Comparison of ENCODE assay signal across 15 mouse cellular contexts in genomic region chr13:76305655-76306365, GRCm38 (mm10). TPM values are rescaled to one million over a fixed set of nuclear protein-coding genes. Genes with fewer than 3 reads are reported as not detected.
DNase-seq lines count a peak whose midpoint lies in the region; ATAC-seq lines count a peak whose summit lies in the region.
"Had no signal": no experiment of that assay in that cellular context is flagged by ENCODE, and none has a peak within 500 bp of the region (broad histone marks: within the 10 kb centered on the region; RNA-seq: fewer than 3 reads in every experiment).

No protein-coding gene starts in this region.

- no peaks in the 10 kb centered on the region for H3K27me3 ChIP-seq in lung, embryonic 16.5 days (ENCODE audit: control insufficient read depth, insufficient read depth, low read depth, low read length)
- no peaks in the 10 kb centered on the region for H3K27me3 ChIP-seq in stomach, embryonic 14.5 days (ENCODE audit: control insufficient read depth, insufficient read depth, low read length)
- H3K27me3 ChIP-seq in heart, embryonic 12.5 days (replicated peaks), result no peaks in the 10 kb centered on the region
- H3K27me3 ChIP-seq: kidney, embryonic 15.5 days; limb, embryonic 12.5 days had no signal

- H3K9ac ChIP-seq in lung, embryonic 16.5 days (ENCODE audit: low read length), result no peak overlapping the region
- H3K9ac ChIP-seq in stomach, embryonic 14.5 days (replicated peaks; ENCODE audit: low read depth, low read length), result no peak overlapping the region
- H3K9ac ChIP-seq in heart, embryonic 12.5 days, result no peak overlapping the region
- H3K9ac ChIP-seq: kidney, embryonic 15.5 days; limb, embryonic 12.5 days; liver, postnatal 0 days had no signal

- 47% methylated on average over 2 of the region's 2 CpGs for WGBS in lung, embryonic 16.5 days
- WGBS in stomach, embryonic 14.5 days, result 46% methylated on average over 2 of the region's 2 CpGs
- WGBS in heart, embryonic 12.5 days, result 38% methylated on average over 2 of the region's 2 CpGs

- ATAC-seq in frontal cortex, adult (ENCODE audit: low TSS enrichment), result peak; percentile 41; the same call in 1 of the 2 replicates
- ATAC-seq in lung, embryonic 16.5 days (ENCODE audit: low read depth), result peak; percentile 84
- ATAC-seq in stomach, embryonic 14.5 days (ENCODE audit: insufficient number of reproducible peaks, insufficient read depth, low FRiP score, low read depth), result peak; percentile 68
- ATAC-seq in heart, embryonic 12.5 days (ENCODE audit: insufficient number of reproducible peaks, low FRiP score), result no peak
- ATAC-seq: liver, postnatal 0 days had no signal

- no peaks in the 10 kb centered on the region for H3K9me3 ChIP-seq in lung, embryonic 16.5 days (ENCODE audit: control insufficient read depth, low read length)
- no peaks in the 10 kb centered on the region for H3K9me3 ChIP-seq in stomach, embryonic 14.5 days (ENCODE audit: control insufficient read depth, low read depth, low read length)
- no peaks in the 10 kb centered on the region for H3K9me3 ChIP-seq in heart, embryonic 12.5 days (replicated peaks)
- H3K9me3 ChIP-seq: kidney, embryonic 15.5 days; limb, embryonic 12.5 days had no signal

- no peak overlapping the region for H3K4me2 ChIP-seq in lung, embryonic 16.5 days (ENCODE audit: low read depth, low read length)
- H3K4me2 ChIP-seq in stomach, embryonic 14.5 days (replicated peaks; ENCODE audit: low read depth, low read length), result no peak overlapping the region
- H3K4me2 ChIP-seq in heart, embryonic 12.5 days, result no peak overlapping the region
- H3K4me2 ChIP-seq: kidney, embryonic 15.5 days; limb, embryonic 12.5 days; midbrain, embryonic 11.5 days had no signal

- no peak for DNase-seq in frontal cortex, adult 2 months (ENCODE audit: extremely low spot score in 1 of 2, low spot score in 1 of 2)
- DNase-seq in lung, postnatal 10 days, result no peak
- peak; percentile 88 to 91 for DNase-seq in cerebellum, adult 18-20 months
- no peak for DNase-seq in spleen, postnatal 4 days (ENCODE audit: low spot score in 2 of 2)
- DNase-seq: adrenal gland, postnatal 36 days; heart, postnatal 4 days; liver, postnatal 0 days; thymus, postnatal 36 days had no signal

- peak overlapping the region; percentile 52 for H3K27ac ChIP-seq in lung, embryonic 16.5 days (ENCODE audit: low read length)
- peak overlapping the region; percentile 16; the same call in 1 of the 2 replicates for H3K27ac ChIP-seq in stomach, embryonic 14.5 days (ENCODE audit: low read length)
- H3K27ac ChIP-seq in heart, embryonic 12.5 days (ENCODE audit: poor library complexity, severe bottlenecking), result no peak overlapping the region
- H3K27ac ChIP-seq: kidney, embryonic 15.5 days; limb, embryonic 12.5 days had no signal

- no peak overlapping the region for H3K4me3 ChIP-seq in lung, embryonic 16.5 days (ENCODE audit: low read length)
- no peak overlapping the region for H3K4me3 ChIP-seq in stomach, embryonic 14.5 days (ENCODE audit: low read depth, low read length)
- no peak overlapping the region for H3K4me3 ChIP-seq in heart, embryonic 12.5 days
- H3K4me3 ChIP-seq: kidney, embryonic 15.5 days; limb, embryonic 12.5 days had no signal

- no peaks in the 10 kb centered on the region for H3K36me3 ChIP-seq in lung, embryonic 16.5 days (ENCODE audit: control insufficient read depth, insufficient read depth, low read length)
- no peaks in the 10 kb centered on the region for H3K36me3 ChIP-seq in stomach, embryonic 14.5 days (ENCODE audit: control insufficient read depth, insufficient read depth, low read length)
- no peaks in the 10 kb centered on the region for H3K36me3 ChIP-seq in heart, embryonic 12.5 days
- H3K36me3 ChIP-seq: kidney, embryonic 15.5 days; limb, embryonic 12.5 days had no signal

- no peaks in the 10 kb centered on the region for H3K4me1 ChIP-seq in lung, embryonic 16.5 days (replicated peaks; ENCODE audit: control insufficient read depth, insufficient read depth, low read length)
- no peaks in the 10 kb centered on the region for H3K4me1 ChIP-seq in stomach, embryonic 14.5 days (ENCODE audit: control insufficient read depth, insufficient read depth, low read length)
- no peaks in the 10 kb centered on the region for H3K4me1 ChIP-seq in heart, embryonic 12.5 days (replicated peaks)
- H3K4me1 ChIP-seq: kidney, embryonic 15.5 days; limb, embryonic 12.5 days had no signal

RNA-seq across cellular contexts. Expression of gene Fam81b, which starts 0.9 kb away (rescaled TPM):
- 0.29 and 0.38 TPM in 2 replicates for polyA plus RNA-seq in frontal cortex, adult 2 months (2012; rRNA removed)
- polyA plus RNA-seq in lung, embryonic 16.5 days (2015; fragmentation: Nextera tagmentation; extraction: Ambion mirVana), result 0.75 and 0.93 TPM in 2 replicates
- polyA plus RNA-seq in stomach, embryonic 14.5 days (2014; fragmentation: Nextera tagmentation; extraction: Ambion mirVana), result 0.14 TPM in 1 of 2 replicates, not detected in the other
- not detected in 2 replicates for polyA plus RNA-seq in heart, embryonic 12.5 days (2016; fragmentation: Nextera tagmentation; extraction: Ambion mirVana)
- polyA plus RNA-seq: kidney, embryonic 15.5 days; limb, embryonic 12.5 days; liver, postnatal 0 days; midbrain, embryonic 11.5 days had no signal

Comparison
In these comparisons a context has a peak if more than half of its experiments do, and no peak if none do; other contexts are left out.
1. DNase-seq: peak in cerebellum, adult 18-20 months (2 of 2); none in frontal cortex, adult 2 months (0 of 2), lung, postnatal 10 days (single experiment) and spleen, postnatal 4 days (0 of 2).